Mouse (Mus musculus): Measurements from ENCODE around the gene Myo5c.

GRCm38 (mm10) chr9:75348641-75349040, 116.8 kb downstream of the Myo5c start:
- TF ChIP-seq POLR2A (IDR thresholded peaks at IDR 0.05; ENCODE audit: borderline replicate concordance, insufficient read depth, low read length) (no peak), CTCF (IDR thresholded peaks at IDR 0.05; ENCODE audit: borderline replicate concordance, insufficient read depth, low read depth, low read length) (no peak)

Data from cerebellum, adult 2 months (tissue).